Mouse (Mus musculus) erythroblast, embryonic 14.5 days (primary cell): ENCODE data around the gene Foxp1. TPM values are rescaled to one million over a fixed set of nuclear protein-coding genes. Genes with fewer than 3 reads are reported as not detected.

Experiments used
- H3K27me3 ChIP-seq: 2 replicates; pipeline ENCODE4 v1.6.1; 2012; ENCODE audit warnings: inconsistent platforms; ENCODE audit not compliant: control insufficient read depth
- H3K36me3 ChIP-seq: 2 replicates; pipeline ENCODE4 v1.6.1; 2012; ENCODE audit warnings: mild to moderate bottlenecking, inconsistent platforms; ENCODE audit not compliant: control insufficient read depth
- H3K4me1 ChIP-seq: 2 replicates; pipeline ENCODE4 v1.6.1; 2012; ENCODE audit warnings: inconsistent platforms; ENCODE audit not compliant: control insufficient read depth
- H3K4me3 ChIP-seq: replicated peaks from 2 replicates; pipeline ENCODE3; 2012; ENCODE audit warnings: moderate library complexity, mild to moderate bottlenecking, inconsistent platforms
- H3K9me3 ChIP-seq: 2 replicates; pipeline ENCODE4 v1.6.1; 2012; ENCODE audit warnings: low read length, inconsistent platforms, mixed read lengths; ENCODE audit not compliant: control insufficient read depth
- GATA1 ChIP-seq: IDR thresholded peaks from 2 replicates; pipeline ENCODE4 v1.6.1; 2012; ENCODE audit warnings: low read length, inconsistent platforms, mixed read lengths
- TAL1 ChIP-seq: IDR thresholded peaks from 3 replicates; pipeline ENCODE4 v1.6.1; 2012; ENCODE audit warnings: low read length, inconsistent platforms, mixed read lengths
- polyA plus RNA-seq: library from polyadenylated mRNA; stranded (reverse); fragments of >175 nt; gene quantifications from 2 replicates; pipeline ENCODE4 v1.2.3, GENCODE M21; 2012

The Foxp1 gene
- polyA plus RNA-seq, 1 experiment, result 1.7 TPM

DNA sequence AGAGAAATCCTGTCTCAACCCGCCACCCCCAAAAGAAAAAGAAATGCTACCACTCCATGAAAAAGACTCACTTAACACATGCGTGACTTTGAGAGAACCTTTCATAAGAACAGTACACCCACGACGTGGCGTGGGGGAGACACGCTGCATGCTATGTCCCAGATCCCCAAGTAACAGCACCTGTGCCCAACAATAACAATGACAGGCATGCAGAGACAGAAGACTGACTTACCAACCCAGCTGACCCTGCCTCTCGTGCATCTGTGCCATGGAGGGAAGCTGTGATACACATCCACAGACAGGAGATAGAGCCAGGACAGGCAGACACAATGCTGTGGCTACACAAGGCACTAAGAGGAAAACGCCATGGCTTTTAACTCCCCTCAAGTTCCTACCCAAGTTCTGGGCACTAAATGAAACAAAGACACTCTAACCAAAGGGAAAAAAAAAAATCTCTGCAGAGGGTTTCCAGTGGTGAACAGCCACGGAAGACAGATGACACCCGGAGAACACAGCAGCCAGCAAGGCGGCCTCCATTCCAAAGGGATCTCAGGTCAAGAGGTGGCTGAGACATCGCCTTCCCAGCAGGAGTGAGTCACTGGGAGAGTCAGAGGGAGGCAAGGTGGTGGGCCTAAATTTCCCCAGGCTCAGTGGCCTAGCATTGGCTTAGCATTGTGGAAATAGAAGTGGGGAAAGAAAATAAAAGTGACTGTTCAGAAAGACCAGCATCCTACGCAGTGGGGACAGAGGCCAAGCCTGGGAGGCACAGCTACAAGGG, 43.5 kb downstream of the Foxp1 start:
- no peaks in the 10 kb centered on the region for H3K27me3 ChIP-seq
- TF ChIP-seq TAL1, result no peak
- TF ChIP-seq GATA1, result no peak
- no peaks in the 10 kb centered on the region for H3K9me3 ChIP-seq
- H3K36me3 ChIP-seq, result no peaks in the 10 kb centered on the region; the same call in 1 of the 2 replicates
- H3K4me1 ChIP-seq, result peaks cover under 1% of the 10 kb centered on the region; the same call in 1 of the 2 replicates
- no peak overlapping the region for H3K4me3 ChIP-seq

- H3K27me3 ChIP-seq, result no peaks in the 10 kb centered on the region
- no peak for TF ChIP-seq GATA1
- no peak for TF ChIP-seq TAL1
- no peaks in the 10 kb centered on the region for H3K9me3 ChIP-seq
- no peaks in the 10 kb centered on the region for H3K4me1 ChIP-seq
- no peaks in the 10 kb centered on the region for H3K36me3 ChIP-seq
- H3K4me3 ChIP-seq, result no peak overlapping the region
Observed at GRCm38 (mm10) chr6:99475040-99475439, 47.5 kb downstream of the Foxp1 start.

GRCm38 (mm10) chr6:99470906-99471305, 51.6 kb downstream of the Foxp1 start:
- no peaks in the 10 kb centered on the region for H3K36me3 ChIP-seq
- H3K4me1 ChIP-seq, result no peaks in the 10 kb centered on the region
- TF ChIP-seq GATA1, result no peak
- no peak for TF ChIP-seq TAL1
- H3K4me3 ChIP-seq, result no peak overlapping the region
- no peaks in the 10 kb centered on the region for H3K9me3 ChIP-seq
- no peaks in the 10 kb centered on the region for H3K27me3 ChIP-seq

- TF ChIP-seq TAL1 (no peak), GATA1 (no peak)
- Histone ChIP-seq H3K9me3 (no peaks in the 10 kb centered on the region), H3K36me3 (peaks cover 2% of the 10 kb centered on the region; the same call in 1 of the 2 replicates), H3K27me3 (no peaks in the 10 kb centered on the region), H3K4me3 (no peak overlapping the region), H3K4me1 (no peaks in the 10 kb centered on the region)
Observed at GRCm38 (mm10) chr6:99469134-99469834, 53.2 kb downstream of the Foxp1 start.

GRCm38 (mm10) chr6:99467831-99468230, 54.7 kb downstream of the Foxp1 start:
- Histone ChIP-seq H3K27me3 (no peaks in the 10 kb centered on the region), H3K4me3 (no peak overlapping the region), H3K36me3 (peaks cover 2% of the 10 kb centered on the region; the same call in 1 of the 2 replicates), H3K4me1 (no peaks in the 10 kb centered on the region), H3K9me3 (no peaks in the 10 kb centered on the region)
- TF ChIP-seq TAL1 (no peak), GATA1 (no peak)

DNA sequence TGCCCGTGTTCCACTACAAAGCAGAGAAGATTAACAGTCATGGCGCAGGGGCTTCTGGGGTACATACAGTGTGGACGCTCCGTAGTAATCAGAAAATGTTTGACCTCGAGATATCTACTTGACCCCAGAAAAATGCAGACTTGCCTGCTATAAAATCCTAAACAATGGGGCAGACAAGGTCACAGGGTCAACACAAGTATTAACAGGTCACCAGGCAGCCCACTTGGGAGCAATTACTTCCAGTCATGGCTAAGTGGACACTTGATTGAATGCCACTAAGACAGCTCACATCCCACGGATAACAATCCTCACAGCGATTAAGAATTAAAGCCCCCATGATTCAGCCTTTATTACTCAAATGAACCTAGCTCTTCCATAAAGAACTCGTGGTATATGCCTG, 55.4 kb downstream of the Foxp1 start:
- H3K27me3 ChIP-seq, result no peaks in the 10 kb centered on the region
- no peak overlapping the region for H3K4me3 ChIP-seq
- TF ChIP-seq TAL1, result no peak
- no peak for TF ChIP-seq GATA1
- H3K9me3 ChIP-seq, result no peaks in the 10 kb centered on the region
- no peaks in the 10 kb centered on the region for H3K4me1 ChIP-seq
- peaks cover 2% of the 10 kb centered on the region; the same call in 1 of the 2 replicates for H3K36me3 ChIP-seq

DNA sequence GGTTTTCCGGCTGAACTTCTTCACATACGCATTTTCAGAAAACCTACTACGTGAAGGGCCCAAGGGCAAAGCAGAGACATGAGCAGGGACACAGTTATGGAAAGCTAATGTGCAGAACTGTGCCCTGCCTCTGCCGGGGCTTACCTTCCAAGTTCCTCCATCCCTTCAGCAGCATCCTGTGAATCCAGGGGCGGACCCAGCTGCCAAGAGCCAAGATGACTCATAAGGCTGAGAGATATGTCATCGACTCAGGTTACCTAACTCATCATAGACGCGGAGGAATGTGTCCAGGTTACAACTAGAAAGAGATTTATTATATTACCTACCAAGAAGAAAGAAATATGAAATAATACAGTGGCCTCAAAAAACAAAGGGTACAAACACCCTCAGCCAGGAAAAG, 56.2 kb downstream of the Foxp1 start:
- H3K4me1 ChIP-seq, result no peaks in the 10 kb centered on the region
- TF ChIP-seq TAL1 (no peak), GATA1 (no peak)
- peaks cover 2% of the 10 kb centered on the region; the same call in 1 of the 2 replicates for H3K36me3 ChIP-seq
- no peaks in the 10 kb centered on the region for H3K27me3 ChIP-seq
- H3K9me3 ChIP-seq, result no peaks in the 10 kb centered on the region
- H3K4me3 ChIP-seq, result no peak overlapping the region

DNA sequence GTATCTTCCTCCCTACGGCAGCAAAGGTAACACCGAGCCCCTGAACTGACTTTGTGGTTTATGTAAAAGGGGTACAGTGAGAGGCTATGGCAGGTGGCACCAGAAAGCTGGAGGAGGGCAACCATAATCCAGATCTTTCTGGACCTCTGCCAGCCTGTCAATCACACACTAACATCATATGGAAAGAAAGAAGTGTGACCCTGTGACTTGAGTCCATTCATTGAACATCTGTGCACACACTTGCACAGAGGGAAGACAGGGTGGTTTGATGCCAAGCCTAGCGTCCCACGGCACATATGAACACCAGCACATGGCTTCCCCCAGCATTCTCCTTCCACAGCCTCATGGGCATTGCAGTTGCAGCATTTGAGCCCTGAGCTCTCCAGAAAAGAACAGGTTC, 58.1 kb downstream of the Foxp1 start:
- no peak overlapping the region for H3K4me3 ChIP-seq

GRCm38 (mm10) chr6:99463906-99464305, 58.6 kb downstream of the Foxp1 start:
- Histone ChIP-seq H3K4me3 (no peak overlapping the region), H3K36me3 (peaks cover 2% of the 10 kb centered on the region; the same call in 1 of the 2 replicates), H3K4me1 (no peaks in the 10 kb centered on the region), H3K9me3 (no peaks in the 10 kb centered on the region), H3K27me3 (no peaks in the 10 kb centered on the region)
- no peak for TF ChIP-seq GATA1
- no peak for TF ChIP-seq TAL1

More for the DNA sequence above, 58.1 kb downstream of the Foxp1 start:
- H3K27me3 ChIP-seq, result no peaks in the 10 kb centered on the region
- TF ChIP-seq GATA1 (no peak), TAL1 (no peak)
- no peaks in the 10 kb centered on the region for H3K4me1 ChIP-seq
- H3K9me3 ChIP-seq, result no peaks in the 10 kb centered on the region
- H3K36me3 ChIP-seq, result peaks cover 2% of the 10 kb centered on the region; the same call in 1 of the 2 replicates
